Mouse (Mus musculus) gonadal fat pad, adult 2 months (tissue): Measurements from ENCODE around the gene Samd13. TPM values are rescaled to one million over a fixed set of nuclear protein-coding genes. Genes with fewer than 3 reads are reported as not detected.

Experiments
- DNase-seq: peaks from one replicate; pipeline ENCODE4 v3.0.0-alpha.2; 2012; ENCODE audit warnings: low read depth
- polyA plus RNA-seq: library from polyadenylated mRNA; depleted of rRNA; stranded (reverse); fragments of >200 nt; gene quantifications from 2 replicates; pipeline ENCODE4 v1.2.3, GENCODE M21; 2012; rRNA removed

The Samd13 gene
- polyA plus RNA-seq, 1 experiment = 2.3 TPM

- no peak for DNase-seq
Observed at GRCm38 (mm10) chr3:146616533-146617283, 68.7 kb downstream of the Samd13 start.

GRCm38 (mm10) chr3:146615496-146615895, 69.9 kb downstream of the Samd13 start, which contains the start of gene Dnase2b:
Gene Dnase2b (minus strand): TSS chr3:146615596.
- DNase-seq = no peak

GRCm38 (mm10) chr3:146611821-146612220, 73.6 kb downstream of the Samd13 start:
- no peak for DNase-seq

GRCm38 (mm10) chr3:146611261-146611660, 74.1 kb downstream of the Samd13 start:
- DNase-seq = no peak

GRCm38 (mm10) chr3:146610322-146610721, 75.1 kb downstream of the Samd13 start:
- no peak for DNase-seq

- no peak for DNase-seq
Observed at GRCm38 (mm10) chr3:146607368-146607767, 78.0 kb downstream of the Samd13 start.

GRCm38 (mm10) chr3:146604647-146605046, 80.7 kb downstream of the Samd13 start:
- DNase-seq = no peak

GRCm38 (mm10) chr3:146602531-146602930, 82.9 kb downstream of the Samd13 start:
- DNase-seq = no peak

- no peak for DNase-seq
Observed at GRCm38 (mm10) chr3:146601205-146601604, 84.2 kb downstream of the Samd13 start.

GRCm38 (mm10) chr3:146599198-146599900, 86.0 kb downstream of the Samd13 start:
- DNase-seq = no peak

- no peak for DNase-seq
Observed at GRCm38 (mm10) chr3:146598411-146598810, 87.0 kb downstream of the Samd13 start.

- DNase-seq = no peak
Observed at GRCm38 (mm10) chr3:146596864-146597263, 88.5 kb downstream of the Samd13 start.

GRCm38 (mm10) chr3:146596387-146596786, 89.0 kb downstream of the Samd13 start:
- DNase-seq = no peak

- DNase-seq = no peak
Observed at GRCm38 (mm10) chr3:146595440-146595839, 90.0 kb downstream of the Samd13 start.

Other genes starting within 250 kb of the Samd13 start
- 7.3 and 8.5 TPM in 2 replicates for gene Ctbs, start 235.8 kb downstream of the Samd13 start, polyA plus RNA-seq
- gene Spata1, start 185.8 kb downstream of the Samd13 start, polyA plus RNA-seq = 2.0 and 2.9 TPM in 2 replicates
- gene Gng5, start 185.8 kb downstream of the Samd13 start, polyA plus RNA-seq = 670 and 713 TPM in 2 replicates
- 12.1 and 12.4 TPM in 2 replicates for gene Rpf1, start 164.2 kb downstream of the Samd13 start, polyA plus RNA-seq
- 1.5 and 3.8 TPM in 2 replicates for gene Uox, start 115.2 kb downstream of the Samd13 start, polyA plus RNA-seq
- 0.90 and 1.5 TPM in 2 replicates for gene Dnase2b, start 70.0 kb downstream of the Samd13 start, polyA plus RNA-seq
- gene 4930503B20Rik, start 34.3 kb downstream of the Samd13 start, polyA plus RNA-seq = 0.76 and 1.8 TPM in 2 replicates
- 33.7 and 47.9 TPM in 2 replicates for gene Prkacb, start 127.4 kb upstream of the Samd13 start, polyA plus RNA-seq
- 1.2 and 1.3 TPM in 2 replicates for gene Ttll7, start 166.8 kb upstream of the Samd13 start, polyA plus RNA-seq